Mouse (Mus musculus): ENCODE measurements around the gene Adh6a. TPM values are rescaled to one million over a fixed set of nuclear protein-coding genes. Genes with fewer than 3 reads are reported as not detected.

Gene Adh6a
- polyA plus RNA-seq, 1 experiment from 2014 or later = 0.14 TPM

- no peaks in the 10 kb centered on the region for H3K36me3 ChIP-seq
- WGBS = 85% methylated on average over 6 of the region's 6 CpGs
- no peak overlapping the region for H3K9ac ChIP-seq
- no peaks in the 10 kb centered on the region for H3K4me1 ChIP-seq
- H3K27me3 ChIP-seq = no peaks in the 10 kb centered on the region
- no peak overlapping the region for H3K27ac ChIP-seq
- no peak overlapping the region for H3K4me2 ChIP-seq
- H3K9me3 ChIP-seq = no peaks in the 10 kb centered on the region
- no peak for ATAC-seq (ENCODE audit: insufficient number of reproducible peaks, low FRiP score, low TSS enrichment, low read depth)
- H3K4me3 ChIP-seq = no peak overlapping the region
These were observed 12.4 kb downstream of the Adh6a start for GRCm38 (mm10) chr3:138325466-138325865.

- Histone ChIP-seq H3K4me1 (no peaks in the 10 kb centered on the region), H3K27me3 (no peaks in the 10 kb centered on the region), H3K36me3 (no peaks in the 10 kb centered on the region), H3K4me3 (no peak overlapping the region), H3K27ac (peak overlapping the region; percentile 4; the same call in 1 of the 2 replicates), H3K9ac (no peak overlapping the region), H3K9me3 (no peaks in the 10 kb centered on the region), H3K4me2 (no peak overlapping the region)
- WGBS = 71% methylated on average over 8 of the region's 8 CpGs
- ATAC-seq (ENCODE audit: insufficient number of reproducible peaks, low FRiP score, low TSS enrichment, low read depth) = no peak
These were observed 20.8 kb downstream of the Adh6a start for GRCm38 (mm10) chr3:138333910-138334309.

- no peaks in the 10 kb centered on the region for H3K36me3 ChIP-seq
- ATAC-seq (ENCODE audit: insufficient number of reproducible peaks, low FRiP score, low TSS enrichment, low read depth) = no peak
- H3K27ac ChIP-seq = no peak overlapping the region
- no peaks in the 10 kb centered on the region for H3K27me3 ChIP-seq
- WGBS = 59% methylated on average over 4 of the region's 4 CpGs
- H3K9ac ChIP-seq = no peak overlapping the region
- H3K4me3 ChIP-seq = no peak overlapping the region
- H3K9me3 ChIP-seq = no peaks in the 10 kb centered on the region
- no peaks in the 10 kb centered on the region for H3K4me1 ChIP-seq
- no peak overlapping the region for H3K4me2 ChIP-seq
These were observed 21.2 kb downstream of the Adh6a start for GRCm38 (mm10) chr3:138334320-138334719.

- WGBS = 88% methylated on average over 1 of the region's 1 CpGs
These were observed 22.5 kb downstream of the Adh6a start for GRCm38 (mm10) chr3:138335566-138335965.

GRCm38 (mm10) chr3:138336104-138336754 lies 23.1 kb downstream of the Adh6a start:
- no peaks in the 10 kb centered on the region for H3K4me1 ChIP-seq
- no peaks in the 10 kb centered on the region for H3K36me3 ChIP-seq
- 50% methylated on average over 3 of the region's 3 CpGs for WGBS
- H3K27ac ChIP-seq = no peak overlapping the region
- no peaks in the 10 kb centered on the region for H3K9me3 ChIP-seq
- no peak overlapping the region for H3K9ac ChIP-seq
- ATAC-seq (ENCODE audit: insufficient number of reproducible peaks, low FRiP score, low TSS enrichment, low read depth) = no peak
- H3K4me3 ChIP-seq = no peak overlapping the region
- H3K4me2 ChIP-seq = no peak overlapping the region
- no peaks in the 10 kb centered on the region for H3K27me3 ChIP-seq

More at GRCm38 (mm10) chr3:138335566-138335965, 22.5 kb downstream of the Adh6a start:
- H3K9ac ChIP-seq = no peak overlapping the region
- no peak overlapping the region for H3K27ac ChIP-seq
- H3K36me3 ChIP-seq = no peaks in the 10 kb centered on the region
- H3K27me3 ChIP-seq = no peaks in the 10 kb centered on the region
- no peak overlapping the region for H3K4me2 ChIP-seq
- ATAC-seq (ENCODE audit: insufficient number of reproducible peaks, low FRiP score, low TSS enrichment, low read depth) = no peak
- no peak overlapping the region for H3K4me3 ChIP-seq
- H3K9me3 ChIP-seq = no peaks in the 10 kb centered on the region
- H3K4me1 ChIP-seq = no peaks in the 10 kb centered on the region

- no peaks in the 10 kb centered on the region for H3K36me3 ChIP-seq
- H3K27me3 ChIP-seq = no peaks in the 10 kb centered on the region
- H3K9me3 ChIP-seq = no peaks in the 10 kb centered on the region
- H3K4me1 ChIP-seq = no peaks in the 10 kb centered on the region
- WGBS = 68% methylated on average over 14 of the region's 14 CpGs
- no peak within 1 kb of the TSS for H3K4me2 ChIP-seq
- no peak within 1 kb of the TSS for H3K4me3 ChIP-seq
- H3K27ac ChIP-seq = no peak within 1 kb of the TSS
- ATAC-seq (ENCODE audit: insufficient number of reproducible peaks, low FRiP score, low TSS enrichment, low read depth) = no peak
- no peak within 1 kb of the TSS for H3K9ac ChIP-seq
These were observed 28.4 kb downstream of the Adh6a start, which contains the start of gene Adh6b for GRCm38 (mm10) chr3:138341471-138341870. Gene Adh6b (plus strand): TSS chr3:138341775.

- Histone ChIP-seq H3K4me2 (no peak overlapping the region), H3K4me3 (no peak overlapping the region), H3K4me1 (no peaks in the 10 kb centered on the region), H3K36me3 (no peaks in the 10 kb centered on the region), H3K9me3 (no peaks in the 10 kb centered on the region), H3K27ac (no peak overlapping the region), H3K27me3 (no peaks in the 10 kb centered on the region), H3K9ac (no peak overlapping the region)
- no peak for ATAC-seq (ENCODE audit: insufficient number of reproducible peaks, low FRiP score, low TSS enrichment, low read depth)
- WGBS = 45% methylated on average over 3 of the region's 3 CpGs
These were observed 34.0 kb downstream of the Adh6a start for GRCm38 (mm10) chr3:138347041-138347440.

- Histone ChIP-seq H3K4me2 (no peak overlapping the region), H3K4me3 (no peak overlapping the region), H3K27ac (no peak overlapping the region), H3K4me1 (no peaks in the 10 kb centered on the region), H3K27me3 (no peaks in the 10 kb centered on the region), H3K9ac (no peak overlapping the region), H3K9me3 (no peaks in the 10 kb centered on the region), H3K36me3 (no peaks in the 10 kb centered on the region)
- WGBS = 82% methylated on average over 11 of the region's 11 CpGs
- no peak for ATAC-seq (ENCODE audit: insufficient number of reproducible peaks, low FRiP score, low TSS enrichment, low read depth)
These were observed 39.1 kb downstream of the Adh6a start for GRCm38 (mm10) chr3:138352012-138352809.

GRCm38 (mm10) chr3:138358856-138359255 lies 45.8 kb downstream of the Adh6a start:
- Histone ChIP-seq H3K36me3 (no peaks in the 10 kb centered on the region), H3K9ac (no peak overlapping the region), H3K4me1 (no peaks in the 10 kb centered on the region), H3K27ac (no peak overlapping the region), H3K27me3 (no peaks in the 10 kb centered on the region), H3K4me2 (no peak overlapping the region), H3K9me3 (no peaks in the 10 kb centered on the region), H3K4me3 (no peak overlapping the region)
- WGBS = 73% methylated on average over 7 of the region's 7 CpGs
- no peak for ATAC-seq (ENCODE audit: insufficient number of reproducible peaks, low FRiP score, low TSS enrichment, low read depth)

GRCm38 (mm10) chr3:138360721-138361120 lies 47.6 kb downstream of the Adh6a start:
- H3K4me3 ChIP-seq = no peak overlapping the region
- 83% methylated on average over 4 of the region's 4 CpGs for WGBS

GRCm38 (mm10) chr3:138362920-138363319 lies 49.8 kb downstream of the Adh6a start:
- Histone ChIP-seq H3K27ac (no peak overlapping the region), H3K9me3 (no peaks in the 10 kb centered on the region), H3K4me2 (no peak overlapping the region), H3K36me3 (no peaks in the 10 kb centered on the region), H3K4me3 (no peak overlapping the region), H3K27me3 (no peaks in the 10 kb centered on the region), H3K9ac (no peak overlapping the region), H3K4me1 (no peaks in the 10 kb centered on the region)
- 81% methylated on average over 2 of the region's 2 CpGs for WGBS
- ATAC-seq (ENCODE audit: insufficient number of reproducible peaks, low FRiP score, low TSS enrichment, low read depth) = no peak

More at GRCm38 (mm10) chr3:138360721-138361120, 47.6 kb downstream of the Adh6a start:
- Histone ChIP-seq H3K27ac (no peak overlapping the region), H3K36me3 (no peaks in the 10 kb centered on the region), H3K9me3 (no peaks in the 10 kb centered on the region), H3K4me2 (no peak overlapping the region), H3K4me1 (no peaks in the 10 kb centered on the region), H3K9ac (no peak overlapping the region), H3K27me3 (no peaks in the 10 kb centered on the region)
- ATAC-seq (ENCODE audit: insufficient number of reproducible peaks, low FRiP score, low TSS enrichment, low read depth) = no peak

- no peak overlapping the region for H3K9ac ChIP-seq
- H3K9me3 ChIP-seq = no peaks in the 10 kb centered on the region
- H3K27me3 ChIP-seq = no peaks in the 10 kb centered on the region
- H3K4me3 ChIP-seq = no peak overlapping the region
- no peak overlapping the region for H3K4me2 ChIP-seq
- H3K27ac ChIP-seq = no peak overlapping the region
- ATAC-seq (ENCODE audit: insufficient number of reproducible peaks, low FRiP score, low TSS enrichment, low read depth) = no peak
- H3K36me3 ChIP-seq = no peaks in the 10 kb centered on the region
- WGBS = 87% methylated on average over 2 of the region's 2 CpGs
- no peaks in the 10 kb centered on the region for H3K4me1 ChIP-seq
These were observed 53.1 kb downstream of the Adh6a start for GRCm38 (mm10) chr3:138366181-138366580.

Data from limb, embryonic 15.5 days (tissue).